Mouse (Mus musculus): ENCODE measurements around the gene Prr13. TPM values are rescaled to one million over a fixed set of nuclear protein-coding genes. Genes with fewer than 3 reads are reported as not detected.

Prr13 gene
- polyA plus RNA-seq, 1 experiment from 2014 or later, result 119 TPM

DNA sequence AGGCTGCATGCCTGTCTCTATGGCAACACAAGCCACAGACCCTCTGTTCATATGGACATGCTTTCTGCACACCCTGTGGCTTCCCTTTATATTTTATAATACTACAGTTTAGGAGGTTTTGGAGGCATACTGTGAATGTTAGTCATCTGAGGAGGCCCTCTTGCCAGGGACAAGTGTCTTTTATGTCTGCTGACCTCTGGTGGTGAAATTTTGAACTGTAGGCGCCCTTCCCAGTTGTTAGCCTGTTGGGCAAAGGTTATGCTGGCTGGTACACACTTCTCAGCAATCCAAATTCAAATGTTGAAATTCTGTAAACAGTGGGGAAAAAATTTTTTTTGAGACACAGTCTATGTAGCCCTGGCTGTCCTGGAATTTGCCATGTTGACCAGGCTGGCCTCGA, 16.3 kb upstream of the Prr13 start:
- Histone ChIP-seq H3K4me3 (no peak overlapping the region), H3K4me2 (no peak overlapping the region), H3K36me3 (no peaks in the 10 kb centered on the region), H3K9me3 (replicated peaks) (no peaks in the 10 kb centered on the region), H3K9ac (no peak overlapping the region), H3K27me3 (replicated peaks) (no peaks in the 10 kb centered on the region), H3K27ac (no peak overlapping the region), H3K4me1 (peaks cover 15% of the 10 kb centered on the region)
- peak; percentile 47; the same call in 1 of the 2 replicates for ATAC-seq
- 46% methylated on average over 2 of the region's 2 CpGs for WGBS (ENCODE audit: insufficient replicate concordance)

DNA sequence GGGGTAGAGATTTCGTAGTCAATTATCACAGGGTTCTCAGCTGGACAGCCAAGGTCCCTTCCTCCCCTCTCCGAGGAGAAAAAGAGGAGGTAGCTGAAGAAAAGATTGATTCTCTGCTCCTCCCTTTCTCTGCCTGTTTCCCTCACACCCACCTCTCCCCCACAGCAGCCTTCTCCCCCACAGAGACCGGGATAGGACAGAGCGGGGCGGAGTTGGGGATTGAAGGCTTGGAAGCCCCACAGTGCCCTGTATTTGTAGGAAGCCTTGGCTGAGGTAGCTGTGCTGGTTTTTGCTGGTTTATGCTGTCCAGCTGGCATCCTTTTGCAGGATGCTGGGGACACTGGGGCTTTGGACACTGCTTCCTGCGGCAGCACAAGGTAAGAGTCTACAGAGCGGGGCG, 13.7 kb upstream of the Prr13 start, which contains the start of gene Amhr2:
Amhr2 (plus strand) TSS at position 222 of the 400 bp plus-strand sequence.
- ATAC-seq, result no peak
- peaks cover 15% of the 10 kb centered on the region for H3K4me1 ChIP-seq
- H3K36me3 ChIP-seq, result no peaks in the 10 kb centered on the region
- H3K4me3 ChIP-seq, result no peak within 1 kb of the TSS
- H3K9me3 ChIP-seq (replicated peaks), result no peaks in the 10 kb centered on the region
- H3K4me2 ChIP-seq, result no peak within 1 kb of the TSS
- no peak within 1 kb of the TSS for H3K9ac ChIP-seq
- no peak within 1 kb of the TSS for H3K27ac ChIP-seq
- 68% methylated on average over 7 of the region's 8 CpGs for WGBS (ENCODE audit: insufficient replicate concordance)
- no peaks in the 10 kb centered on the region for H3K27me3 ChIP-seq (replicated peaks)

GRCm38 (mm10) chr15:102446448-102446847, 12.4 kb upstream of the Prr13 start:
- peaks cover 21% of the 10 kb centered on the region for H3K4me1 ChIP-seq
- H3K36me3 ChIP-seq, result no peaks in the 10 kb centered on the region
- H3K27ac ChIP-seq, result no peak overlapping the region
- H3K4me3 ChIP-seq, result no peak overlapping the region
- H3K9me3 ChIP-seq (replicated peaks), result no peaks in the 10 kb centered on the region
- no peak overlapping the region for H3K9ac ChIP-seq
- H3K27me3 ChIP-seq (replicated peaks), result no peaks in the 10 kb centered on the region
- WGBS (ENCODE audit: insufficient replicate concordance), result 11% methylated on average over 4 of the region's 6 CpGs
- no peak for ATAC-seq
- H3K4me2 ChIP-seq, result no peak overlapping the region

GRCm38 (mm10) chr15:102449366-102449765, 9.5 kb upstream of the Prr13 start:
- 55% methylated on average over 8 of the region's 8 CpGs for WGBS (ENCODE audit: insufficient replicate concordance)
- no peaks in the 10 kb centered on the region for H3K27me3 ChIP-seq (replicated peaks)
- no peaks in the 10 kb centered on the region for H3K36me3 ChIP-seq
- H3K4me2 ChIP-seq, result no peak overlapping the region
- H3K9ac ChIP-seq, result no peak overlapping the region
- H3K4me1 ChIP-seq, result peaks cover 32% of the 10 kb centered on the region
- no peak overlapping the region for H3K27ac ChIP-seq
- no peaks in the 10 kb centered on the region for H3K9me3 ChIP-seq (replicated peaks)
- no peak for ATAC-seq
- no peak overlapping the region for H3K4me3 ChIP-seq

- Histone ChIP-seq H3K4me1 (peaks cover 32% of the 10 kb centered on the region), H3K27ac (no peak overlapping the region), H3K36me3 (no peaks in the 10 kb centered on the region), H3K9ac (no peak overlapping the region), H3K4me2 (peak overlapping the region; percentile 27; the same call in 1 of the 2 replicates), H3K4me3 (no peak overlapping the region), H3K27me3 (replicated peaks) (no peaks in the 10 kb centered on the region), H3K9me3 (replicated peaks) (no peaks in the 10 kb centered on the region)
- WGBS (ENCODE audit: insufficient replicate concordance), result 33% methylated on average over 7 of the region's 7 CpGs
- ATAC-seq, result no peak
Measured at GRCm38 (mm10) chr15:102450928-102451327, 7.9 kb upstream of the Prr13 start.

DNA sequence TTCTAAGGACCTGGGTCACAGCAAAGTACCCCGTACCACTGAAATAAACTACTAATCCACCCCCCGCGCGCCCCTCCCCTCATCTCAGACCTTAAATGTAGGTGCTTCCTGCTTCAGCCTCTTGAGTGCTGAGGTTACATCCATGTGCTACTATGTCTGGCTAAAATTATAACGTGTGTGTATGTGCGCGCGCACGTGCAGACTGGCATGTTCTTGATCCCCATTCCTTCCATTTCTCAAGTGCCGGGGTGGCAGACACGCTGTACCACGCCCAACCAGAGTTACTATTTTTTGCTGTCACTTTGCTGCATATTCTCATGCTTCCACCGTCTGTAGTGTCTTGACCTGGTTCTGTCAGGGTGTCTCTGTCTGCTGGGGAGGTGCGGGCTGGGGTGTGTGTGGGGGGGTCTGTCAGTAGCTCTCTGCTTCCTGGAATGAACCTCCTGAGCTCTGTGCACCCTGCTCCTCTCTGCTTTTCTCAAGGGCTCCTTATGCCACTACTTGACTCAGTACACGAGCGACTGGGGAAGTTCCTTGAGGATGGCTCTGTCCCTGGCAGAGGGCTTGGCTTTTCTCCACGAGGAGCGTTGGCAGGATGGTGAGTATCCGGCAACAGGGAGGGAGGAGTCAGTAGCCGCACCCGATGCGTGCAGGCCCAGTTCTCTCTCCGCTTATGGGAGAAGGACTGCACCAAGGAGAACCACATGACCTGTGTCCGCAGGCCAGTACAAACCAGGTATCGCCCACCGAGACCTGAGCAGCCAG, 7.0 kb upstream of the Prr13 start:
- H3K9ac ChIP-seq, result no peak overlapping the region
- no peak for ATAC-seq
- no peak overlapping the region for H3K4me2 ChIP-seq
- H3K27ac ChIP-seq, result no peak overlapping the region
- no peaks in the 10 kb centered on the region for H3K9me3 ChIP-seq (replicated peaks)
- WGBS (ENCODE audit: insufficient replicate concordance), result 74% methylated on average over 26 of the region's 26 CpGs
- H3K4me1 ChIP-seq, result peaks cover 26% of the 10 kb centered on the region
- H3K4me3 ChIP-seq, result no peak overlapping the region
- no peaks in the 10 kb centered on the region for H3K36me3 ChIP-seq
- H3K27me3 ChIP-seq (replicated peaks), result no peaks in the 10 kb centered on the region

DNA sequence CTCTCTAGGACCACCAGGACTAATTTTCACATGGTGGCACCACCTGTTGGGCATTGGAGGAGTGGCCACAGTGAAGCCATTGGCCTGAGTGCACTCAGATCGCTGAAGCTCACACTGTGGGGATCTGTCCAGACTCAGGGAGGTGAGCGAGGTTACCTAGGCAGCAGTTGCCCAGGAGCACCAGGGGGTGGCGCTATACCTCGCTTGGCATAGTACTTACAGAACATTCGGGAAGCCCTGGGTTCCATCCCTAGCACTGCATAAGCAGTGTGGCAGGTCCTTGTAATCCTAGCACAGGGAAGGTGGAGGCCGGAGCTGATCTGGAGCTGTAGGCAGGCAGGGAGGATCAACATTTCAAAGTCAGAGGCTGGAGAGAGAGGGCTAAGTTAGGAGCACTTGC, 2.8 kb upstream of the Prr13 start:
- ATAC-seq, result no peak
- WGBS (ENCODE audit: insufficient replicate concordance), result 46% methylated on average over 6 of the region's 6 CpGs
- no peak overlapping the region for H3K27ac ChIP-seq
- H3K27me3 ChIP-seq (replicated peaks), result no peaks in the 10 kb centered on the region
- H3K9me3 ChIP-seq (replicated peaks), result no peaks in the 10 kb centered on the region
- H3K36me3 ChIP-seq, result no peaks in the 10 kb centered on the region
- H3K4me1 ChIP-seq, result peaks cover 59% of the 10 kb centered on the region
- H3K4me2 ChIP-seq, result no peak overlapping the region
- H3K9ac ChIP-seq, result no peak overlapping the region
- no peak overlapping the region for H3K4me3 ChIP-seq

DNA sequence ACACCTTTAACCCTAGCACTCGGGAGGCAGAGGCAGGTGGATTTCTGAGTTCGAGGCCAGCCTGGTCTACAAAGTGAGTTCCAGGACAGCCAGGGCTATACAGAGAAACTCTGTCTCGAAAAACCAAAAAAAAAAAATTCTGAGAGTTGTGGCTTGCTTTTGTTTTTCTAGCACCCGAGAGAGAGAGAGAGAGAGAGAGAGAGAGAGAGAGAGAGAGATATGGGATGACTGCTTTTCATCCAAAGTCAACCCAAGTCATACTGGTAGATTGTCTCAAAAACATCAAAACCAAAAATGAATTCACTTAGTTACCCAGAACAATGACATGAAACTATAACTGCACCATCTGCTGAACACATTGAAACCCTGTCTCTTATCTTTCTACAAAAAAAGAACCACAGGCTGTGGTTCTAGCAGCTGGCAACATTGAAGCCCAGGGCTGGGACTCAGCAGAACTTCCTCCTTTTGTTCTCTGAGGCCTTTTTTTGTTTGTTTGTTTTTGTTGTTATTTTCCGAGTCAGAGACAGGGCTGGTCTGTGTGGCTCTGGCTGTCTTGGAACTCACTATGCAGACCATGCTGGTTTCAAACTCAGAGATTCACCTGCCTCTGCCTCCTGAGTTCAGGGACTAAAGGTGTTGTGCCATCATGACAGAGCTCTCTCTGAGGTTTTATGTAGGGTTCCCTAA, 635 bp upstream of the Prr13 start:
- Histone ChIP-seq H3K4me3 (peak overlapping the region; percentile 63), H3K27me3 (replicated peaks) (no peaks in the 10 kb centered on the region), H3K36me3 (peaks cover 12% of the 10 kb centered on the region), H3K4me1 (peaks cover 59% of the 10 kb centered on the region), H3K9me3 (replicated peaks) (no peaks in the 10 kb centered on the region), H3K4me2 (peak overlapping the region; percentile 85), H3K9ac (peak overlapping the region; percentile 37; the same call in 1 of the 2 replicates), H3K27ac (peak overlapping the region; percentile 91)
- no peak for ATAC-seq
- WGBS (ENCODE audit: insufficient replicate concordance), result 28% methylated on average over 5 of the region's 5 CpGs

- peak overlapping the region; percentile 63 for H3K4me3 ChIP-seq
- no peaks in the 10 kb centered on the region for H3K9me3 ChIP-seq (replicated peaks)
- peak; percentile 0; the same call in 1 of the 2 replicates for ATAC-seq
- 13% methylated on average over 6 of the region's 6 CpGs for WGBS (ENCODE audit: insufficient replicate concordance)
- peak overlapping the region; percentile 85 for H3K4me2 ChIP-seq
- peaks cover 17% of the 10 kb centered on the region for H3K36me3 ChIP-seq
- H3K27me3 ChIP-seq (replicated peaks), result no peaks in the 10 kb centered on the region
- peak overlapping the region; percentile 91 for H3K27ac ChIP-seq
- H3K9ac ChIP-seq, result peak overlapping the region; percentile 74
- H3K4me1 ChIP-seq, result peaks cover 59% of the 10 kb centered on the region
Measured at GRCm38 (mm10) chr15:102459381-102459780, 553 bp downstream of the Prr13 start.

DNA sequence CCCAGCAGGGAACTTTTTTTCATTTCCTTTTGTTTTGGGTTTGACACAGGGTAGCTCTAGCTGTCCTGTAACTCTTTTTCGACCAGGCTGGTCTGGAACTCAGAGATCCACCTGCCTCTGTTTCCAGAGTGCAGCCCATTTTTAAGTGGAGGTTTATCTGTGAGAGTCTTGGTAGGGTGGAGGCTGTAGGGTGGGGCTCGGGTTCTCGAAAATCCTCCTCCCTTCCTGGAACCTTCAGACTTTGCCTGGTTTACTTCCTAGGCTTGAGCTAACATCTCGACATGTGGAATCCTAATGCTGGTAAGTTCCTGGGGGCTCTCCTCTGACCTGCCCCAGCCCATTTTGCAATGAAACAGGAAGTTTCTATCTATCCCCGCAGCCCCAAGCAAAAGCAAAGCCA, 1.0 kb downstream of the Prr13 start:
- Histone ChIP-seq H3K9ac (peak overlapping the region; percentile 74), H3K4me2 (peak overlapping the region; percentile 85), H3K36me3 (peaks cover 17% of the 10 kb centered on the region), H3K4me1 (peaks cover 59% of the 10 kb centered on the region), H3K27me3 (replicated peaks) (no peaks in the 10 kb centered on the region), H3K9me3 (replicated peaks) (no peaks in the 10 kb centered on the region), H3K27ac (peak overlapping the region; percentile 91), H3K4me3 (peak overlapping the region; percentile 63)
- 9% methylated on average over 5 of the region's 5 CpGs for WGBS (ENCODE audit: insufficient replicate concordance)
- peak; percentile 79 for ATAC-seq

DNA sequence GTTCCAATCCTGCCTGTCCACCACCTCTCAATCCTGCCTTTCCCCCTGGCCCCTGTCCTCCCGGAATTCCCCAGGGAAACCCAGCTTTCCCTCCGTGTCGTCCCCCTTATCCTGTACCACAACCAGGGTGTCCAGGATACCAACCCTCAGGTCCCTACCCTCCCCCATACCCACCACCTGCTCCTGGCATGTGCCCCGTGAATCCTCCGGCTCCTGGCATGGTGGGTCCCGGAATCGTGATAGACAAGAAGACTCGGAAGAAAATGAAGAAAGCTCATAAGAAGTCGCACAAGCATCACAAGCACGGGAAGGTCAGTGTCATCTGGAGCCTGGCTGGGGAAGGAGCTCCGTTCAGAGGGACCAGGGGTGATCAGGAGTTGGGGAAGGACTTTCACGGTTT, 1.6 kb downstream of the Prr13 start:
- Histone ChIP-seq H3K4me3 (peak overlapping the region; percentile 63), H3K4me1 (peaks cover 59% of the 10 kb centered on the region), H3K27ac (peak overlapping the region; percentile 91), H3K27me3 (replicated peaks) (no peaks in the 10 kb centered on the region), H3K9ac (peak overlapping the region; percentile 74), H3K36me3 (peaks cover 17% of the 10 kb centered on the region), H3K4me2 (peak overlapping the region; percentile 85), H3K9me3 (replicated peaks) (no peaks in the 10 kb centered on the region)
- WGBS (ENCODE audit: insufficient replicate concordance), result 68% methylated on average over 12 of the region's 12 CpGs
- no peak for ATAC-seq

- WGBS (ENCODE audit: insufficient replicate concordance), result 20% methylated on average over 4 of the region's 4 CpGs
- Histone ChIP-seq H3K9ac (peak overlapping the region; percentile 74), H3K4me2 (peak overlapping the region; percentile 85), H3K27me3 (replicated peaks) (no peaks in the 10 kb centered on the region), H3K36me3 (peaks cover 23% of the 10 kb centered on the region), H3K4me1 (peaks cover 57% of the 10 kb centered on the region), H3K27ac (peak overlapping the region; percentile 91), H3K4me3 (peak overlapping the region; percentile 63), H3K9me3 (replicated peaks) (no peaks in the 10 kb centered on the region)
- ATAC-seq, result peak; percentile 54
Measured at GRCm38 (mm10) chr15:102460971-102461370, 2.1 kb downstream of the Prr13 start.

Measured in liver, embryonic 12.5 days (tissue).